Mouse (Mus musculus) heart, adult 2 months (tissue): ENCODE measurements at regions not wholly inside any gene's neighbourhood (a gene's known extent, or its start where the extent isn't known, plus 50 kb on each side); places are given as distances from the start of the nearest gene placed in this dataset.
A peak's percentile ranks its signal among the peaks of the same experiment; 100 is the strongest.

Source experiments
- DNase-seq, 2 experiments: peaks; one replicate each; pipeline ENCODE4 v3.0.0; 2021
- H3K27ac ChIP-seq: fragments of 200-600 bp; 2 replicates; pipeline ENCODE4 v1.8.1; 2022
- H3K27me3 ChIP-seq: fragments of 200-500 bp; 2 replicates; pipeline ENCODE4 v1.6.1; 2012; ENCODE audit warnings: mild to moderate bottlenecking, low read length, inconsistent platforms, mixed read lengths; ENCODE audit not compliant: control insufficient read depth, insufficient read depth
- H3K36me3 ChIP-seq: fragments of 200-500 bp; 2 replicates; pipeline ENCODE4 v1.6.1; 2012; ENCODE audit warnings: low read length, inconsistent platforms; ENCODE audit not compliant: control insufficient read depth, insufficient read depth
- H3K4me1 ChIP-seq: fragments of 200-500 bp; 2 replicates; pipeline ENCODE4 v1.6.1; 2011; ENCODE audit warnings: low read length; ENCODE audit not compliant: control insufficient read depth, insufficient read depth
- H3K4me3 ChIP-seq: fragments of 200-600 bp; 2 replicates; pipeline ENCODE4 v1.8.1; 2022
- H3K79me2 ChIP-seq: fragments of 200-500 bp; replicated peaks from 2 replicates; pipeline ENCODE4 v1.6.1; 2012; ENCODE audit warnings: mild to moderate bottlenecking, inconsistent platforms, low read length, moderate library complexity, mixed read lengths; ENCODE audit not compliant: control insufficient read depth, insufficient read depth
- H3K9ac ChIP-seq: fragments of 200-500 bp; 2 replicates; pipeline ENCODE4 v1.6.1; 2012; ENCODE audit warnings: low read depth, mild to moderate bottlenecking, control low read depth, inconsistent platforms, low read length, mixed read lengths
- CTCF ChIP-seq: fragments of 200-600 bp; IDR thresholded peaks from 2 replicates; pipeline ENCODE4 v1.8.1; 2022; ENCODE audit warnings: antibody characterized with exemption, mild to moderate bottlenecking, moderate library complexity
- EP300 ChIP-seq: fragments of 200-500 bp; IDR thresholded peaks from 2 replicates; pipeline ENCODE4 v1.6.1; 2011; ENCODE audit warnings: low read depth, low read length, control low read depth; ENCODE audit not compliant: insufficient read depth
- POLR2A ChIP-seq: fragments of 200-500 bp; IDR thresholded peaks from 2 replicates; pipeline ENCODE4 v1.6.1; 2011; ENCODE audit warnings: mild to moderate bottlenecking, low read depth, low read length, control low read depth; ENCODE audit not compliant: insufficient read depth
- WGBS: fragments of 180-500 bp; shearing (Covaris S2); methylation state at CpG from one replicate; pipeline ENCODE4 v1.1.7; 2018; 5-methylcytosine and 5-hydroxymethylcytosine counted together
- intact Hi-C: fragments of 180-260 bp; cut with DNase I; formaldehyde crosslinking; loops from one replicate; pipeline ENCODE4 v1.15.1; 2025

GRCm38 (mm10) chr3:51135581-51135980 is 88.7 kb upstream of the Noct start:
- Histone ChIP-seq H3K9ac (no peak overlapping the region), H3K27me3 (no peaks in the 10 kb centered on the region), H3K36me3 (no peaks in the 10 kb centered on the region), H3K4me3 (no peak overlapping the region), H3K4me1 (no peaks in the 10 kb centered on the region), H3K27ac (no peak overlapping the region), H3K79me2 (no peaks in the 10 kb centered on the region)
- TF ChIP-seq EP300 = no peak
- TF ChIP-seq CTCF = no peak
- TF ChIP-seq POLR2A = no peak
- 79% methylated on average over 5 of the region's 5 CpGs for WGBS
- intact Hi-C loops = no loop called here
- no peak for DNase-seq

- Histone ChIP-seq H3K27ac (no peak overlapping the region), H3K79me2 (no peaks in the 10 kb centered on the region), H3K36me3 (no peaks in the 10 kb centered on the region), H3K4me3 (no peak overlapping the region), H3K9ac (no peak overlapping the region), H3K27me3 (no peaks in the 10 kb centered on the region), H3K4me1 (no peaks in the 10 kb centered on the region)
- WGBS = 90% methylated on average over 7 of the region's 8 CpGs
- no peak for TF ChIP-seq POLR2A
- no peak for TF ChIP-seq CTCF
- no peak for TF ChIP-seq EP300
- intact Hi-C loops = no loop called here
- no peak for DNase-seq
Measured at GRCm38 (mm10) chr3:51137730-51138312, 86.4 kb upstream of the Noct start.

GRCm38 (mm10) chr3:51145985-51146384 is 78.3 kb upstream of the Noct start:
- intact Hi-C loops = no loop called here
- H3K27ac ChIP-seq = no peak overlapping the region
- H3K4me3 ChIP-seq = no peak overlapping the region
- no peaks in the 10 kb centered on the region for H3K36me3 ChIP-seq
- H3K27me3 ChIP-seq = no peaks in the 10 kb centered on the region
- WGBS = 58% methylated on average over 2 of the region's 2 CpGs
- DNase-seq = no peak
- H3K9ac ChIP-seq = no peak overlapping the region
- TF ChIP-seq EP300 (no peak), CTCF (no peak), POLR2A (no peak)
- no peaks in the 10 kb centered on the region for H3K79me2 ChIP-seq
- H3K4me1 ChIP-seq = no peaks in the 10 kb centered on the region

GRCm38 (mm10) chr3:51150012-51150411 is 74.2 kb upstream of the Noct start:
- Histone ChIP-seq H3K9ac (no peak overlapping the region), H3K27me3 (no peaks in the 10 kb centered on the region), H3K27ac (no peak overlapping the region), H3K79me2 (no peaks in the 10 kb centered on the region), H3K36me3 (no peaks in the 10 kb centered on the region), H3K4me1 (no peaks in the 10 kb centered on the region), H3K4me3 (no peak overlapping the region)
- DNase-seq = no peak
- TF ChIP-seq CTCF (no peak), EP300 (no peak), POLR2A (no peak)
- intact Hi-C loops = no loop called here
- WGBS = 94% methylated on average over 6 of the region's 6 CpGs

- Histone ChIP-seq H3K4me3 (no peak overlapping the region), H3K27me3 (no peaks in the 10 kb centered on the region), H3K4me1 (no peaks in the 10 kb centered on the region), H3K79me2 (no peaks in the 10 kb centered on the region), H3K9ac (no peak overlapping the region), H3K36me3 (no peaks in the 10 kb centered on the region), H3K27ac (no peak overlapping the region)
- no peak for TF ChIP-seq POLR2A
- no peak for TF ChIP-seq CTCF
- no peak for TF ChIP-seq EP300
- 13% methylated on average over 4 of the region's 4 CpGs for WGBS
- peak; percentile 25 to 26 for DNase-seq
- intact Hi-C loops = no loop called here
Measured at GRCm38 (mm10) chr3:51151104-51151503, 73.1 kb upstream of the Noct start.

GRCm38 (mm10) chr3:51155621-51156020 is 68.6 kb upstream of the Noct start:
- H3K36me3 ChIP-seq = no peaks in the 10 kb centered on the region
- peaks cover 3% of the 10 kb centered on the region; the same call in 1 of the 2 replicates for H3K4me1 ChIP-seq
- TF ChIP-seq EP300 = no peak
- TF ChIP-seq CTCF = no peak
- TF ChIP-seq POLR2A = no peak
- intact Hi-C loops = loop anchor here (5.0 kb wide), 1 partner anchor 67 kb away; the partner anchor contains the start of gene Noct
- no peaks in the 10 kb centered on the region for H3K27me3 ChIP-seq
- no peak overlapping the region for H3K9ac ChIP-seq
- no peak for DNase-seq
- H3K27ac ChIP-seq = no peak overlapping the region
- no peaks in the 10 kb centered on the region for H3K79me2 ChIP-seq
- 33% methylated on average over 4 of the region's 4 CpGs for WGBS
- H3K4me3 ChIP-seq = no peak overlapping the region
